Mouse (Mus musculus): ENCODE data around the gene 4930579F01Rik.

The 4930579F01Rik gene

DNA sequence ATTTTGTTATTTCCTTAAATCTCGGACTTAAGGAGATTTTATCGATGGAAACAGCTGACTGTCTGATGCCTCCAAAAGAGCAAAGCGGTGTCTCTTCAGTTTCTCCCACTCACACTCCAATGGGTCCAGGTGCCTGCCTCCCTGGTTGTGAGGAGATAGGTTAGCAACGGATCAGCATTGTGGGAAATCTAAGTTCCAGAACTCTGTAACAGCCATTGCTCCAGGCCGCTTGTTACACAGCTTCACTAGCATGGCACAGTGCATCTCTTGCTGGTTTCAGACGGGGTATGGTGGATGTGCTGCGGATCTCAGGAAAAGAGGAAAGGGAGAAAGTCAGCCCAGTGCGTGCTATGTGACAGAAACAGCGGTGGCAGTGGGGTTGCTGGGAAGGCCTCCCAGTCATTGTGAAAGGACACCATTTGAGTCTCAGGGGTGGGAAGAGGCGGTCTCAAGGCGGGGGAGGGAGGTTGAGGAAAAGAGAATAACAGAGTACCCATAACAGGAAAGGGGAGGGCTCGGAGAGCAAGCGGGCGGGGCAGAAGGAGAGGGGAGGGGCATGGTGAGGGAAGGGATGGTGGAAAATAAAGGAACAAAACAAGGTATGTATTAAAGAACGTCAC, at the start of gene 4930579F01Rik:
Gene 4930579F01Rik, minus strand, starts transcription at position 143 of the 620 bp plus-strand sequence.
- no peak for DNase-seq (ENCODE audit: extremely low spot score, low read depth, low spot score)

DNA sequence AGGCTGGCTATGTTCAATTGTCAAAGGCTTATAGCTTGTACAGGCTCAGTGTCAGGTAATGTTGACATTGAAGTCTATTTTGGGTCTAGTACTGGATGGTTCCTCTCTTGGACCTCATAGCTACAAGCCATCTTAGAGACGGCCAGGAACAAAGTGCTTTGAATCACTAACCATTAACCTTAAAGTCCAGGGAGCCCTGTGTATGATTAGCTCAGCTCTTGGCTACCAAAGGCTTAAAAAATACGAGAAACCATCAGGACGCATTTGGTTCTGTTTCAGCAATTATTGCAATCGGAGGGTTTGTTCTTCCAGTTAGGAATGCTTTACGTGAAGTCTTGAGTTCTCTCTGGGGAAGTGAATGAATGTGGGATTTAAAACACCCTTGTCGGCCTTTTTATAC, 49.3 kb upstream of the 4930579F01Rik start:
- no peak for DNase-seq (ENCODE audit: extremely low spot score, low read depth, low spot score)

DNA sequence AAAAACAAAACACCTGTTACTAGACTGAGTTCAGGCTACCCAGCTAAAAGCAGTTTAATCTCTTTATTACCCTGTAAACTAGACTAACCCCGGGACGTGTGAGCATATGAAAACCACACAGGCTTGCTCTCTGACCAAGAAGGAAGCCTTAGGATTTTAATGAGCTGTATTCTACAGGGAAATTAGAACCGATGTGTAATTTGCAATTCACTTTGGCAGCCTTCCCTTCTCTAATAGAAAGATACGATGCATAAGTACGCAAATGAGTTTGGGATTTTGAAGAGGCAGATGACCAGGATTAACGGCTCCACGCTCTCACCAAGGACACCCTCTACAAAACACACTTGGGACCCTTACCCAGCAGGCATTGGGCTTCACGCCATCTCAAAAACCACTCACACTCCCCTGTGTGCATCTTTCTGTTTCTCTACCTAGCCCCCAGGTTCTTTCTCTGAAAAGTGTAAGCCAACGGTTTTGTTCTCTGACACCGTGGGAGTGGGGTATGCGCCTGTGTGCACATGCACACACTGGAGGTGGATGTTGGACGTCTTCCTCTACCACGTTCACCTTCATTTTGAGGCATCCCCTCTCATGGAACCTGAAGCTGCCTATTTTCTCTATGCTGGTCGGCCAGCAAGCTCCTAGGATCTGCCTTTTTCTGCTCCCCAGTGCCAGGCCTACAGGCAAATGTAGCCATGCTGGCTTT, 48.5 kb upstream of the 4930579F01Rik start:
- DNase-seq (ENCODE audit: extremely low spot score, low read depth, low spot score), result no peak

DNA sequence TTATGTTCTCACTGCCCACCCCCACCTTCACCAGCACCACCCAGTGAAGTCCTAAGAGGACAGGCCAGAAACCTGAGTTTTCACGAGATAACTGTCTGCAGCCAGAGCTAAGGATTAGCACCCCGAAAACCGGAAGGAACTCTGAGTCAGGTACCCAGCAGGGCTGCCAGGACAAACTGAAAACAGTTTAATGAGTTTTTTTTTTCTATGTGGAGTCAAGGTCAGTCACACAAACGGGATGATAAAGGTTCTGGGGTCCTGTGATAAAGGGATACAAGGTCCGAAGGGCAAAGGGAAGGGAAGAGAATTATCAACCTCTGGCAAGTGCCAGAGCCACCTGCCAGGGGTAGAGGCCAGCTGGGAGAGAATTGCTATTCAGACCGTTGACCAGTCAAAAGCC, 47.7 kb upstream of the 4930579F01Rik start:
- no peak for DNase-seq (ENCODE audit: extremely low spot score, low read depth, low spot score)

DNA sequence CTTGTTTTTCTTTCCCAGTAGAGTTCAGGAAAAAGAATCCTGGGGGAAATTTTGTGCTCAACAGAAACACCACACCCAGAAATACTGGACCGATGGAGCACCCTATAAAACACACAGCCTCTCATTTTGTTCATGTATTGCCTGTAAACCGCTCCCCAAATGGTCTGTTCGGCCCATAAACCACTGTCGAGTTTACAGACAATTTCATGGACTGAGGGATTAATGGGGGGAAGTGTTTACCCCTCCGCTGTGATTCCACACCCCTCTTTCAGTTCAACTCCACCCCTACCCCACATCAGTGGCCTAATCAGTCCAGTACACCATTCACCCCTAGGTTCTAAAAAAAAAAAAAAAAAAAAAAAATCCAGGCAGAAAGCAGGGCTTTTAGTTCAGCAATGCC, 47.3 kb upstream of the 4930579F01Rik start:
- DNase-seq (ENCODE audit: extremely low spot score, low read depth, low spot score), result no peak

DNA sequence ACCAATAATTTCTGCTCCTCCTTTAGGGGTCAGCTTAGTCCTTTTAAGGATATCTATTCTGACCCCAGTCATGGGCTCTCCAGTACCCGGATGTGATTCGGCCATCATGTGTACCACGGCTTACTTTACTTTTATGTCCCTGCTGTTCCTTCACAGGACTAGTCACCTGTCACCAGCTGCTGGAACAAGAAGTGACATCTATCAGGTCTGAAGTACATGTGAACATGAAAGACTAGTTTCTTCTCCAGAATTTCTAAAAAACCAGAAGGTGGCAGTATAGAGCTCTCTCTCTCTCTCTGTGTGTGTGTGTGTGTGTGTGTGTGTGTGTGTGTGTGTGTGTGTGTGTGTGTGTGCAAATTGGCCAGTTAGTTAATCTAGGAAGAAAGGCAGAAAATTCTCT, 46.8 kb upstream of the 4930579F01Rik start:
- no peak for DNase-seq (ENCODE audit: extremely low spot score, low read depth, low spot score)

DNA sequence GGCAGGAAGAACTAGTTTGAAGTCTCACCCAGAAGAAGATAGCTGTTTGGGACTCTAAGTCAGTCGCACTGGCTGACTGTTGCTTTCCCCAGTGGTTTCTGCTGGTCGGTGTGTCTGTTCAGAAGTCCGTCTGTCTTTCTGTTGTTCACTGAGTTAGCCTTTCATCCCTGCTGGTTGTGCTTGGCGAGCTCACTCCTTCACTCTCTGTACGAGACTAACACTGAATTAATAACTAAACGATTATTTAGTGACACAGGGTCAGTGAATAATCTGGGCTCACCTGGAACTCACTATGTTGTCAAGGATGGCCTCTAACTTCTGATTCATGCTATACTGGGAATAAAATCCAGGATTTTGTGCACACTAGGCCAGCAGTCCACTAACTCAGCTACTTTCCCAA, 45.8 kb upstream of the 4930579F01Rik start:
- DNase-seq (ENCODE audit: extremely low spot score, low read depth, low spot score), result no peak

DNA sequence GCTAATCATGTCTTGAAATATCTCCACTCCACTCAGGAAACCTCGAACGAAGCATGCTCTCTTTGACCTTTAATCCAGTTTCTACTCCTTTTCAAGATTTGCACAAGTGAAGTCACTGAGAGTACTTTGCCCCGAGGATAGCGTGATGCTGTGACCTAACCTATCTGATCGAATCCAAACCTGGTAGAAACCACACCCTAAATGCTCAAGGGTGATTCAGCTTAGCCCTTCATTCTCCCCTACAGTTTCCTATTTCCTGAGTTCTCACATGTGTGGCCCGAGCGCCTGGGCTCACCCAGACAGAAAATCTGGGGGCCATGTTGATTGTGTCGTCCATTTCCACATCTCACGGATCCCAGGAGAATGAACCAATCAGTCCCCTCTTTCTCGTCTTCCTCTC, 44.4 kb upstream of the 4930579F01Rik start:
- no peak for DNase-seq (ENCODE audit: extremely low spot score, low read depth, low spot score)

DNA sequence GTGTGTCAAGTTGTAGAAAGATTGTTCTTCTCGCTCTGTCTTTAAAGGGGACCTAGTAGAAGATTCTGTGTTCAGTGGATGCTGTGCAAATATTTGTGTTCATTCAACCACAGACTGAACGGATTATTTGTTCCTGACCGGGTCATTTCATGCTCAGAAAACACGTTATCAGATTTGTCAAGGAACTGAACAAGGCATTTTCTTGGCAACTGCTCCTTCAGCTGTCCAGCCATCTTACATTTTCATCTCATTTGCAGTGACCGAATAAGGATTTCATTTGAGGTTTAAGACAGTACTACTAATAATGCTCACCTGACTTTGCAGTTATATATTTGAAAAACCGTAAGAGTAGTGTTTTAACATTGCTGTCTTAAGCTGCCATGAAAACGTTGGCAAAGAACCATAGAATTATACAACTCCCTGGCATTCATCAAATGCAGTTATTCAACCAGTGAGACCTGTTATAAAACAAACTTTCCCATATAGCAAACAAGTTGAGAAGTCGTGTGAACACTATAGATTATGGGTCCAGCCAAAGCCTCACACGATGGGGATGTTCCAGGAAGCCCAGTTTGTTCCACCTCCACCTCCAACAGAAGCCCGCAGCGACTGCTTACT, 43.0 kb upstream of the 4930579F01Rik start:
- DNase-seq (ENCODE audit: extremely low spot score, low read depth, low spot score), result no peak

DNA sequence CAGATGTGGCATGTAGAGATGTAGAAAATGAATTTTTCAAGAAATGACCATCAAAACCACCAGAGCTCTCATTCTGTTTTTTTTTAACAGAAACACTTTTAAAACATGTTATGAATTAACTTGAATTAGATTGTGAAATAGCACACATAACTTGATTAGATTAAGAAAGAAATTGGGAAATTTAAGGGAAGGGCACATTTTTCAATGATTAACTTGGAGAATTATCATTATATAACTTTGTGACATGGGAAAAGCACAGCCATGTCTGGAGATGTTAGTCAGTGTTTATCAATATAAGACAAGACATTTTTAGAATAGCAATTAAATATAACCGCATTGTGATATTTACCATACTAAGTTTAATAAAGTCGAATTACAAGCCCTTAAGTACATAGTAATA, 37.9 kb upstream of the 4930579F01Rik start:
- no peak for DNase-seq (ENCODE audit: extremely low spot score, low read depth, low spot score)

DNA sequence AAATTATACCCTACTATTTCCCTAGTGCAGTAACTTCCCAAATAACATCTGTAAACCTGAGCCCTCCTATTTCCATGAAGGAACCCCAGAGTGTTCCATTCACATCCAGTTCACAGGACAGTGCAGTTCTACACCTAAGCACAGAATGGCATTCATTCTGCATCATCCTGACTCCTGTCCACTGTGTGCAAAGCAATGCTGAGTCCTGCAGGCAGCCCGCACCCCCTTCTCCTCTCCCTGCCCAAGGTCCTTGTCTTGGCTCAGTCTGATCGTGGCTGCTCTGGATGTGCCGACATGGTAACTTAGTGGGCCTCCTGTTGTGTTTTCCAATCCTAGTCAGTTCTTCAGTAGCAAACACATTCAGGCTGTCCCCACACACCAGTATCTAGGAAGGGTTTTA, 36.6 kb upstream of the 4930579F01Rik start:
- DNase-seq (ENCODE audit: extremely low spot score, low read depth, low spot score), result no peak

DNA sequence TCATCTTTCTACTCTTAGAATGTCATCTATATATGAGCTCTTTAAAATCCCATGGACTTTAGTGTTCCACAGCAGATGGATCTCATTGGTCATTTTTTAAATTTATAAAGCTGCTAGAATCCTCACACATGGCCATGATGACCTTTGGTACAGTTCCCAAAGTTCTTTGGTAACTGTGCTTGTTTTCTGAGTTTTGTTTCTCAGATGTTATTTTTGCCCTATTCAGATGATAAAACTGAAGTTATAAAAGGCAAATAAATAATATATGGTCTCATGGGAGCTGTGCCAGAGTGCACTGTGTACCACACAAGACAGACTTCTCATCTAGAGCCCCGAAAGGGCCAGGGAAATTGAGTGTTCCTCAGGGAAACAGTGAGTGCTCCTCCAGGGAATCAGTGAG, 35.8 kb upstream of the 4930579F01Rik start:
- no peak for DNase-seq (ENCODE audit: extremely low spot score, low read depth, low spot score)

DNA sequence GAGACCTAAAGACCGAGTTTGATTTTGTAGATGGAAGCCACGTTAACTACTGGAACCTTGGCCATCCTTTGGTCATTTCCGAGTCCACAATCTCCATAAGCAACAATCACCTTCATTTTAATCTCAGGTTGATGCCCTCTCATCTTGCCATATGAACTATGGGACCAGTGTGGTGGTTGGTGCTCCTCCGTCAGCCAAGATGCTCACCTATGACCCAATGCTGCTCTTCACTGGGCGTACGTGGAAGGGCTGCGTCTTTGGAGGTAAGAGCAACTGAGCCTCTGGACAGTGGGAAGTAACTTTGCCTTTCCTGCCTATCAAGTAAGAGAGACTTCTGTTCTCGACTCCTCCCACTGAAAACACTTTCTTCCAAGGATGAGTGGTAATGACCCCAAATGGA, 34.2 kb upstream of the 4930579F01Rik start:
- DNase-seq (ENCODE audit: extremely low spot score, low read depth, low spot score), result no peak

DNA sequence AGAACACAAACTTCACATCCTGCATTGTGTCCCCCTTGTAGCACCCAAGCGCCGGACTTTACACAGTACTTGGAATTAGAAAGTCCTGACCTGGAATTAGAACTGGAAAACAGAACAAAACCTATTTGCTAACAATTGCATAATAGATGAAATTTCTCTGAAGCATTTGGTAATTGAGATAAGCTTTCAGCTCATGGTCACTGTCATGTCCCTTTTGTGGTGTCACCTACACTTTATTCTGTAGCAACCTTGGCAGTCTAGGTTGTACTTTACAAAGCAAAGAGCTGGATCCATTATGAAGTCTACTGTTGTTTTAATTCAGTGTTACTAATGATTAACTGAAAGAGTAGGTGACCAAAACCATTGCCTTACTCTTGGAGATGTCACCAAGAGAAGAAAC, 33.5 kb upstream of the 4930579F01Rik start:
- DNase-seq (ENCODE audit: extremely low spot score, low read depth, low spot score), result no peak

DNA sequence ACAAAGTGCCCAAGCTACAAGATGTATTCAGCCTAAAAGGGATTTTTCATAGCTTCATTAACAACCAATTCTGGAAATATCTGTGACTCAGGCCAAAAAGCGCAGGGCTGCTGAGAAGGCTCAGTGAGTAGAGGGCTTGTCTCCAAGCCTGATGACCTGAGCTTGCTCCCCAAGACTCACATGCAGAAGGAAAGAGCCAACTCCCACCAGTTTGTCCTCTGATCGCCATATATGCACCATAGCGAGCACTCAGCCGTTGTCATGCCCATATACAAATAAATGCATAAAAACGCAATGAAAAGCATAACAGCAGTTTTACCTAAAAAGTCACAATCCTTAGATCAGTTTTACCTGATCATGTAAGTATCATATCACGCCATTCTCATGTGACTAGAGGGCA, 32.9 kb upstream of the 4930579F01Rik start:
- DNase-seq (ENCODE audit: extremely low spot score, low read depth, low spot score), result no peak

DNA sequence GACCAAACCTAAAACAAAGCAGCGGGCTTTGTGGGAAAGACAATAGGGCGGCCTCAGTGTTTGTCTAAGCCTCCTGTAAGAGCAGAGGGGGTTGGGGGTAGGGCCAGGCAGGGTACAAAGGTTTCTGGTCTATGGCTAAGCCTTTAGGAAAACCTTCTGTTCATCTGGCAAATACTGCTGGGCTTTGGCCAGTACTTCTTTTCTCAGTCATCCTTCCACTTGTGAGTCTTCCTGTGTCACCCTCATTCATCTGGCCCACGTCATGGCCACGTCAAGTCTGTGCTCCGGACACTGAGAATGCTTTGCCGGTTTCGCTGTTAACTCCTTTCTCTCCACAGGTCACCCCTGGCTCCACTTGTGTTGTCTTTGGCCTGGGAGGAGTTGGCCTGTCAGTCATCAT, 32.2 kb upstream of the 4930579F01Rik start:
- DNase-seq (ENCODE audit: extremely low spot score, low read depth, low spot score), result no peak

DNA sequence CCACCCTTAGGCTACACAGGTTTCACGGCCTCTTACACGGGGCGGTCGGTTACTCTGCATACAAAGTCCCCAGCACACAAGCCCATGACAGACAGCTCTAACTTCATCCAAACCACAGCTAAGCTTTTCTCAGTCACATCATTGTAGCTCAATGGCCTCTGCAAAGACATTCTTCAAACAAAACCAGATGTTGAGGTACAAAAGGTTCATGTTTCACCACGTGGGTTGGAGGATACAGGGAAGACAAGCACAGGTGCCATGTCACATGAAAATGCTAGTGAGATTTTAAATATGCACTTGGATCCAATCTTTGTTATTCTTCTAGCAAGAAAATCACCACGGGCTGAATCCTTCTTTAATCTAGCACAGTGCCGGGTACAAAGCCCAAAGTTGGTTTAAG, 31.7 kb upstream of the 4930579F01Rik start:
- DNase-seq (ENCODE audit: extremely low spot score, low read depth, low spot score), result no peak

DNA sequence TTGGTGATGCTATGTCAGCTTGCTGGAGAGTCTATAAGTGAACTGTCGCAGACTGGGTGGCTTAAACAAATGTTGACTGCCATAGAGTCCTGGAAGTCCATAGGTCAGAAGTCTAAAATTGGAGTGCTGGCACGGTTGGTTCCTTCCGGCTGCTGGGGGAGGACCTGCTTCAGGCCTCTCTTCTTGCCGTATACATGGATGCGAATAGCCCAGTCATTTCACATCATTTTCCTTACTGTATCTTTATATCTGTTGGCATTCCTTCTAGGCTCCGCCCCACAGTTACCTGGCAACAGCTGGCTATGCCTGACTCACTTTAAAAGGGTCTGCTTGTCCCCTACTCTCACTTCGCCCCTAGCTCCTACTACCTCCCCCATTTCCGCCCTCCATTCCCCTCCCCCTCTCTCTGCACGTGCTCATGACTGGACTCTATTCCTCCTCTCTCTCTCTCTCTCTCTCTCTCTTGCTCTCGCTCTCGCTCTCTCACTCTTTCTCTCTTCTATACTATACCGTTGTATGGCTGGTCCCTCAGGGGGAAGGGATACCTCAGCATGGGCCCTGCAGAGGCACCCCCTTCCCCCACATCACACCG, 30.8 kb upstream of the 4930579F01Rik start:
- no peak for DNase-seq (ENCODE audit: extremely low spot score, low read depth, low spot score)

DNA sequence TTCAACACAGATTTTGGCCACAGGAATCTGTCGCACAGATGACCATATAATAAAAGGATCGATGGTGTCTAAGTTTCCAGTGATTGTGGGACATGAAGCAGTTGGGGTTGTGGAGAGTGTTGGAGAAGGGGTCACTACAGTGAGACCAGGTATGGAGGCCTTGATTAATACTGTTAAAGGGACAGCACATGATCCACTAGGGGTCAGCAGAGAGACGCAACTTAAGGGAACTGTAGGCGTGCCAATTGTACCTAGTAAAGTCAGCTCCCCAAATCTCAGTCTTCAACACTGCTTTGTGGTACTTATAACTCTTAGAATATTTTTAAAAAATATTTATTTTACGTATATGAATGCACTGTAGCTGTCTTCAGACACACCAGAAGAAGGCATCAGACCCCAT, 29.3 kb upstream of the 4930579F01Rik start:
- DNase-seq (ENCODE audit: extremely low spot score, low read depth, low spot score), result peak; percentile 63

DNA sequence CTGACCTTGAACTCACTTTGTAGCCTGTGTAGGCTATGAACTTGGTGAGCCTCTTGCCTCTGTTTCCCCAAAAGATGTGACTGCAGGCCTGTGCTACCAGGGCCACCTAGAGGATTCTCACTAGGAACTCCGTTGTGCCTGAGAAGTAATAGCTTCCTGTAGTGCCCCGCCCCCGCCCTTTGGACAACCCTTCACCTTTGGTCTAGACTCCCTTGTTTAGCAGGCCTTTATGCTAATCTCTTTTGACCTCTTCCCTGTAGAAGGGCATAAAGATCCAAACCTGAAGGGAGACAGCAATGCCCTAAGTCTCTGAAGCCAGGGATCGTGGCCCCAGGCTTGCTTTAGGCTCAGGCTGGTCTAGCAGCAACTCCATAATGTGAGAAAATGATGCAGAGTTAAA, 28.9 kb upstream of the 4930579F01Rik start:
- no peak for DNase-seq (ENCODE audit: extremely low spot score, low read depth, low spot score)

DNA sequence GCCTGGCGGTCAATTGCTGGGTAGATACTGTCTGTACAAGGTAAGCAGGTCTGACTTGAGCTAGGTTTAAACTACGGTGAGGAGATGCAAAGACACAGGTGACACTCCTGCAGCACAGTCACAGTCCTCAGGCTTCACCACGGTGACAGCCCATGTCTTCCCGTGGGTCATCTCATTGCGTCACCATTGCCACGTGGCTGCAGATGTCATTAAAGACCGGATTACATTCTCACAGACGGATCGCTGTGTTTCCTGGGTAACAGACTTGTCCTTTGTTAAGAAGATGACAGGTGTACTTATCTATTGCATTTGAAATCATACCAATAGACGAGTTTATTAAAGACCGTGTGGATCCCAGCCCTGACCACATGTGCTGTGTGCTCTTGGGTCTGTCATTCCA, 27.5 kb upstream of the 4930579F01Rik start:
- DNase-seq (ENCODE audit: extremely low spot score, low read depth, low spot score), result no peak

DNA sequence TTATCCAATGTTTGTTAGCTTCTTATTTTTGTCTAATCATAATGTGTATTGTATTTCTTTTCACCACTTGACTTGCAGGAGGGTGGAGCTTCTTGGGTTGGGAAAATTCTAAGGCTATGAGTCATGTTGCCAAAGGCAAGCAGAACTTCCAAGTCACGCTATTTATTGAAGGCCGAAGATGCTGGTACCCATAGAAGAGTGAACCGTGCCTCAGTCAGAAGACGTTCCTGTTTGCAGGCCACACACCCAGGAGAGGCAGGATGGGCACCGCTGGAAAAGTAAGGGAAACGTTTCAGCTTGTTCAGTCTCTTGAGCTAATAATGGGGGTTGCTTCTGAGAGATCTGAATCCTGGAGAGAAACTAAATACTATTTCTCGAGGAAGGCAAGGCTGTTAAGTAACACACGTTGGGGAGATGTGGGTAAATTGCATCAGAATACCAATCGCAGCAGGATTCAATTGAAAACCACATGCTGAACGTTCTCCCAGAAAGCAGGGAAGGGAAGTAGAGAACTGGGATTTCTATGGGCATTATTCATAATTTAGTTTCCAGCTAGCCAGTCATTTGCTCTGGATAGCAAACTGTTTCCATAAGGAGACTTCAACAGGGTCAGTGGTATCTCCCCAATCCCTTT, 24.1 kb upstream of the 4930579F01Rik start, which contains the start of gene Adh7:
Gene Adh7, plus strand, starts transcription at position 130 of the 634 bp plus-strand sequence.
- no peak for DNase-seq (ENCODE audit: extremely low spot score, low read depth, low spot score)
